In genomic region chr1:84839309-84840017, GRCm38 (mm10) we compare ENCODE assay signal across 8 mouse cellular contexts. TPM values are rescaled to one million over a fixed set of nuclear protein-coding genes. Genes with fewer than 3 reads are reported as not detected.
DNase-seq lines count a peak whose midpoint lies in the region; ATAC-seq lines count a peak whose summit lies in the region.

TSS of gene Fbxo36 (plus strand) at chr1:84839841.

- peaks cover 3% of the 10 kb centered on the region for H3K4me1 ChIP-seq in lung, embryonic 16.5 days (replicated peaks; ENCODE audit: control insufficient read depth, insufficient read depth, low read length)

- peak within 1 kb of the TSS; percentile 98 for H3K4me3 ChIP-seq in lung, embryonic 16.5 days (ENCODE audit: low read length)

- H3K27me3 ChIP-seq in lung, embryonic 16.5 days (ENCODE audit: control insufficient read depth, insufficient read depth, low read depth, low read length) = no peaks in the 10 kb centered on the region

- peak within 1 kb of the TSS; percentile 97 for H3K9ac ChIP-seq in lung, embryonic 16.5 days (ENCODE audit: low read length)

- no peaks in the 10 kb centered on the region for H3K36me3 ChIP-seq in lung, embryonic 16.5 days (ENCODE audit: control insufficient read depth, insufficient read depth, low read length)

- H3K4me2 ChIP-seq in lung, embryonic 16.5 days (ENCODE audit: low read depth, low read length) = peak within 1 kb of the TSS; percentile 73

- WGBS in lung, embryonic 16.5 days = under 1% methylated on average over 38 of the region's 54 CpGs

- ATAC-seq in hematopoietic stem cell, adult 5-6 weeks (replicated peaks in 1 of 2; ENCODE audit: insufficient read depth in 1 of 2, low FRiP score in 2 of 2, low TSS enrichment in 1 of 2, low read depth in 1 of 2, poor library complexity in 2 of 2, severe bottlenecking in 2 of 2) = peak; percentile 80 to 81
- peak; percentile 92 for ATAC-seq in lung, embryonic 16.5 days (ENCODE audit: low read depth)

- H3K9me3 ChIP-seq in lung, embryonic 16.5 days (ENCODE audit: control insufficient read depth, low read length) = no peaks in the 10 kb centered on the region

- H3K27ac ChIP-seq in lung, embryonic 16.5 days (ENCODE audit: low read length) = peak within 1 kb of the TSS; percentile 99

- DNase-seq in MEL-GATA-1-ER (ENCODE audit: extremely low read depth, low read depth) = peak; percentile 89
- peak; percentile 92 for DNase-seq in cerebellum, adult 8-10 months
- DNase-seq in forelimb bud, embryonic 11.5 days (ENCODE audit: low read depth, low spot score) = peak; percentile 95
- peak; percentile 85 for DNase-seq in layer of hippocampus, adult 9-10 months (ENCODE audit: low spot score)
- DNase-seq in ovary, postnatal 10 days (ENCODE audit: low spot score) = peak; percentile 88
- peak; percentile 87 to 90 for DNase-seq in thymus, postnatal 10 days (ENCODE audit: low spot score in 2 of 2)

RNA-seq across cellular contexts. Expression of gene Fbxo36, which starts in this region (rescaled TPM):
- 1.4 and 3.1 TPM in 2 replicates for total RNA-seq in hematopoietic stem cell, adult 5-6 weeks (2017)
- polyA plus RNA-seq in lung, embryonic 16.5 days (2015; fragmentation: Nextera tagmentation; extraction: Ambion mirVana) = 25.7 and 26.7 TPM in 2 replicates

Comparison
In these comparisons a context has a peak if more than half of its experiments do, and no peak if none do; other contexts are left out.
1. Peak in every context shown above with its lines: DNase-seq, ATAC-seq, H3K4me3 ChIP-seq and H3K27ac ChIP-seq.